Mouse (Mus musculus) monocyte, adult 2 months (primary cell): ENCODE measurements around the gene Atp8b4.

ENCODE experiments used
- DNase-seq, 2 experiments: peaks; one replicate each; pipeline ENCODE4 v3.0.0; 2022; ENCODE audit warnings: low spot score in 2 of 2, low read depth in 1 of 2

The Atp8b4 gene

DNA sequence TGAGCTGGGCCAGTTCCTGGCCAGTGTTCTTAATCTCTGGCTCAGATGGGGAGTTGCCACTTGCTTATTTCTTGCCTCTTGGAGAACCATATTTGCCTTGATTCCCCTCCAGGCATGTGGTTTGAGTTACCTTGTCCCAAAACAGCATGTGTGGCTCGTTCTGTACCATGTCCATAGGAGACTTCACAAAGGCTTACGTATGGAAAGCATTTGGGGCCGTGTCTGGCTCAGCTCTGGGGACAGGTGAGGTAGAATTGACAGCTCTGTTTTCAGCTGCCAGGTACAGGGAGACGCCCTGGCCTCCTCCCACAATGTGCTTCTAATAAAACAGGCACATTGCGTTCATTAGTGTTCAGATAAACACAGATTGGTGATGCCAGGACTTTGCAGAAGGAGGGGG lies 195.9 kb downstream of the Atp8b4 start:
- no peak for DNase-seq

- DNase-seq: no peak
Observed at GRCm38 (mm10) chr2:126303226-126303625, 197.2 kb downstream of the Atp8b4 start.

DNA sequence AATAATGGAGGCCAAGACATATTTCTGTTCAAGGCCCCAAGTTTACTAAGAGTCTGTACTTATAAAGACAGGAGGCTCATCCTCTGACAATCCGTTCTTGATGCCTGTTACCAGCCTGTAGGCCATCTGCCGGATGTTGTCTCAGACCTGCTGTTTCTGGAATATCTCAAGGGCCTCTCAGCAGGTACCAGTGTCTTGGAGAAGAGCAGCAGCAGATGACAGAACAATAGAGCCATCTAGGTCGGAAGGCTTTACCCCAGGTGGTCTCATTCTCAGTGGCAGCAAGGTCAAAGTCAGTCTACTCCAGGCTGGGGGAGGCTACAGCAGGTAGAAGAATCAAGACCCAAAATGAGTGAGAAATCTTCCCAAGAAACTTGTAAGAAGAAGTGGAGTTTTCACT lies 198.1 kb downstream of the Atp8b4 start:
- DNase-seq: no peak

DNA sequence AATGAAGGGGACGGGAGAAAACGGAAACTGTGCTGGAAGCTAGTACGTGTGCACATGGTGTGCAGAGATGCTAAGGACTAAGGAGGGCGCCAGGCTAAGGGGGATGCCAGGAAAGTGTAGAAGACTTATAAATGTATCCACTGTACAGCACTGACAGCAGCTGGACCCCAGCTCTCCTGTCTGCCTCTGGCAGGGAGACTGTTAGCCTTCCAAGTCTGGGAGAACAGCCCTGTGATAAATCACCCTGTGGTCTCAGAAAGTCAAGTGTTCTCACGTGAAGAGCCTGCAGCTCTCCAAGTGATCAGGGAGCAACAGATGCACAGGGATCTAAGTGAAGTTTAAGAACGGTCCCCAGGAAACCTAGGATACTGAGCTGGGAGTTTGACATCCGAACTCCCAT lies 209.8 kb downstream of the Atp8b4 start:
- no peak for DNase-seq

DNA sequence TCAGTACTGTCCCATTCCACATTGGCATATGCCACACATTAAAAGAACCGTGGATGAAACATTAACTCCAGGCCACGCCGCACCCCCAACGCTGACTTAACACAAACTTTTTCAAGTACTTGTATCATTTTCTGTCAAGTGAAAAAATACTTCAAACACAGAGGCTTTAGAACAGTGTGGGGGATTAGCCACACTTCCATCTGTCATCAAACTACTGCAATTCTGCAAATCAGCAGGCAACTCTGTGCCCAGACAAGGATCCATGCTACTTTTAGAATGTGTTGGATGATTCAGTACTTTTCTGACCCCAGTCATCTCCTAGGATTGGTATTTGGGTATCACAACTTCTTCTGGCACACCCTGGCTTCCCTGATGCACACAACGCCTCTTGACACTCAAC lies 212.5 kb downstream of the Atp8b4 start:
- no peak for DNase-seq

DNA sequence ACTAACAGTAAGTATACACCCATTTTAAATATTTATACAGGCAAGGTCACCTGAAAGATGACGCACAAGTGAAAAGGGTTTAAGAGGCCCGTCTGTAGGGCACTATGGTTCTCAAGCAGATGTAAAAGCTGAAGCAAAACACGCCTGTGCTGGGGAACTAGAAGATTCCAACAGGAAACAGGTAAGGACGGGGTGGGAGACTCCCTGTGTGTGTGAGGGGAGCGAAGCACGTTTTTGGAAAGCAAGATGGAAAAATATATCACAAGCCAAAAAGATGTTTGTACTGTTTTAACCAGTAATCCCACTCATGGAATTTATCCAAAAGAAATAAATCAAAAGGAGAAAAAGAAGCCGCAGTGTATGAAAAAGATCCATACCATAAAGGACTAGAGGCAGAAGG lies 214.1 kb downstream of the Atp8b4 start:
- DNase-seq: no peak

DNA sequence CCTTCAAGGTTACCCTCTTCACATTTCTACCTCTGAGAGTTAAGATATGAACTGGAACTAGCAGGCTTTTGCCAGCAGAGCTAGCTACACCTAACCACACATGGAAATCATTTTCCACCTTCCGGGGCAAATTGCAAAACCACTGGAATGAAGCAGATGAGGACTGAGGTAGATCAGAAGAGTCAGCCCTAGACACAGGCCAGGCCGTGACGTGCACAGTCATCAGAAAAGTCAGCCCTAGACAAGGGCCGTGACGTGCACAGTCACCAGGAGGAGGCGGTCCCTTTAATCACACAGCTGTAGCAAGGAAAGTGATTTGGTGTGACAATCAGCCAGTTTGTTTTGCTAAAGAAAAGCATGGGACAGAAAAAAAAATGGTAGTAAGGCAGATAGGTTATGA lies 216.4 kb downstream of the Atp8b4 start:
- DNase-seq: no peak

DNA sequence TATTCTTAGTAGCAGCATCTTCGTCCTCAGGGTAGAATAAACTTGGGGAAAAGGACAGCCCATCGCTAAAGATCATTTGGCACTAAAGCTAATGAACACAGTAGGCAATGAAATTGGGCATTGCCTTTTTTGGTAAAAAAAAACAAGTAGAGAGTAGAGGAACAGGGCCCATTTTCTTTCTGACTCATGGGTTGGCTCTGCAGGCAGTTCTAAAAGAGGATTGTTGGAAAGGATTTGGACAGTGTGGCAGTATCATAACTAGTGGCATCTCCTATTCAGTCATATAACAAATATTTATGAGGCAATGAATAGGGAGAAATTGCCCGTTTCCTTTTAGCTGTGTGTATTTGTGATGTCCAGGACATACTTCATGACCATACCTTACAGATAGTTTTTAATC lies 217.4 kb downstream of the Atp8b4 start:
- no peak for DNase-seq

DNA sequence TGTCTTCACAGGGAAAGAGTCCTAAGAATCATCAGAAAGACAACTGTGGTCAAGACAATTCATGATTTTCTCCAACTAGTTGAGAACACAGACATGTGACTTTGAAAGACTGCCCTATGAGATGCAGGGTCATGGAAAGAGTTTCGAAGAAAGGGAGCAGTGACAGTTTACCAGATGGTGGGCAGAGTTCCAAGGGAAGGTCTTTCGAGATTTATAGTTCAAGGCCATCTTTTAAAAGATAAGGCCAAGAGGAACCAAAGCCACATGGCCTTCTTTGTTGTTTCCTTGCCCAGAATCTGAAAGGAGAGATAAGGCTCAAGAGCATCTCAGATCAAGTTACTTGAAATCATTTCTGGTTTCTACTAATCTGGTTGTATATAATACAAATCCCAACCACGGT lies 225.0 kb downstream of the Atp8b4 start:
- DNase-seq: no peak

- no peak for DNase-seq
Observed at GRCm38 (mm10) chr2:126274826-126275405, 225.6 kb downstream of the Atp8b4 start.

- no peak for DNase-seq
Observed at GRCm38 (mm10) chr2:126274311-126274710, 226.2 kb downstream of the Atp8b4 start.
